Mouse (Mus musculus) mammary gland, adult 2 months (tissue): Measurements from ENCODE around the gene Dhx15. TPM values are rescaled to one million over a fixed set of nuclear protein-coding genes. Genes with fewer than 3 reads are reported as not detected.

ENCODE experiments used
- polyA plus RNA-seq: library from polyadenylated mRNA; depleted of rRNA; stranded (reverse); fragments of >200 nt; gene quantifications from 2 replicates; pipeline ENCODE4 v1.2.3, GENCODE M21; 2012; ENCODE audit warnings: low replicate concordance; rRNA removed

The Dhx15 gene
- 28.2 and 55.9 TPM in 2 replicates for polyA plus RNA-seq

DNA sequence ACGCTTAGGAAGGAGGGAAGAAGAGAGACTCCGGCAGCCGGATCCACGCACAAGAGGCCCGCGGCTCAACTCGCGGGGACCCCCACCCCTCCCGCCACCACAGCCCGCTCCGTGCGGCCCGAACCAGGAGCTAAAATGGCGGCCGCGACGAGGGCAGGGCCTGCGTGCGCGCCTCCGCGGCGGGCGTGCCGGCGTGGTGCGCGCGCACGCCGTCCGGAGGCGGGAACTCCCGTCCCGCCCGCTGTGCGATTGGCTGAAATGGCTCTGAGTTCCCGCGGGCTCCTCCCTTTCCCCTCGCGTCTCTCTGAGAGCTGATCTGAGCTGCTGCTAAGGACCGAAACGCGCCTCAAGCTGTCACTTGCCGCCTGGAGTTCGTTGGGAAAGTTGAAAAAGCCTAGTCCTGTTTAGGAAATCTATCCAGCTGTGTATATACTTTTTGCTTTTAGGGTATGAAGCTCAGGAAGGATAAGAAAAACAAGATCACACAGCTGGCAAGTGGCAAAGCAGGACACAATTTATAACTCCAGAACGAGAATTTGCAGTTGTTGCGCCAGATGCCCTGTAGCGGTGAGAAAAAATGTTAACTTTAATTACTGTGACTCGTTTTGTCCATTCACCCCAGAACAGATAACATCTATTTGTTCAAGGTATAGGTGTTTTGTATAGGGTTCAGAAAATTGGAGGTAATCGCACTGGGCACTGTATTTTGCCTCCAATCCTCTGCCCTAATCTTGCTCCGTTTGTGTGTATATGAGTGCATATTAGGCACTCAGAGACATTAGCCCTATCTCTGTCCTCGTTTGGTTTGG is at the start of gene Dhx15:
Dhx15 (minus strand) TSS at position 144 of the 809 bp plus-strand sequence.

Other genes with a start within 250 kb of the Dhx15 start
- 119 and 182 TPM in 2 replicates for gene Sod3, start 173.3 kb upstream of the Dhx15 start, polyA plus RNA-seq